Mouse (Mus musculus) forebrain, embryonic 13.5 days (tissue): ENCODE results near the gene Fam172a. TPM values are rescaled to one million over a fixed set of nuclear protein-coding genes. Genes with fewer than 3 reads are reported as not detected.

Experiments used
- ATAC-seq: fragments of 200-750 bp; cut with Nextera tagmentation; 2 replicates; pipeline ENCODE4 v1.8.0; 2017
- H3K27ac ChIP-seq: fragments of 300-500 bp; sonication (generic); 2 replicates; pipeline ENCODE4 v1.5.1; 2015; ENCODE audit warnings: inconsistent platforms, mild to moderate bottlenecking, moderate library complexity
- H3K27me3 ChIP-seq: fragments of 300-500 bp; sonication (generic); 2 replicates; pipeline ENCODE4 v1.6.1; 2015; ENCODE audit warnings: mild to moderate bottlenecking, inconsistent platforms
- H3K36me3 ChIP-seq: fragments of 300-500 bp; sonication (generic); 2 replicates; pipeline ENCODE4 v1.6.1; 2015; ENCODE audit warnings: mild to moderate bottlenecking, inconsistent platforms; ENCODE audit not compliant: poor library complexity, severe bottlenecking
- H3K4me1 ChIP-seq: fragments of 300-500 bp; sonication (generic); 2 replicates; pipeline ENCODE4 v1.6.1; 2015; ENCODE audit warnings: inconsistent platforms
- H3K4me2 ChIP-seq: fragments of 300-500 bp; sonication (generic); 2 replicates; pipeline ENCODE4 v1.6.1; 2015; ENCODE audit warnings: inconsistent platforms, mild to moderate bottlenecking, moderate library complexity
- H3K4me3 ChIP-seq: fragments of 300-500 bp; sonication (generic); 2 replicates; pipeline ENCODE4 v1.5.1; 2015; ENCODE audit warnings: mild to moderate bottlenecking, inconsistent platforms
- H3K9ac ChIP-seq: fragments of 300-500 bp; sonication (generic); 2 replicates; pipeline ENCODE4 v1.6.1; 2015; ENCODE audit warnings: mild to moderate bottlenecking, inconsistent platforms
- H3K9me3 ChIP-seq: fragments of 300-500 bp; sonication (generic); replicated peaks from 2 replicates; pipeline ENCODE4 v1.6.1; 2016; ENCODE audit warnings: inconsistent platforms
- WGBS: fragments of 180-500 bp; shearing (Covaris S2); methylation state at CpG from one replicate; pipeline ENCODE4 v1.1.7; 2015; 5-methylcytosine and 5-hydroxymethylcytosine counted together
- polyA plus RNA-seq: library from polyadenylated mRNA; unstranded; fragments of >200 nt; fragmentation: Nextera tagmentation; extraction: Ambion mirVana; gene quantifications from 2 replicates; pipeline ENCODE4 v1.2.1, GENCODE M21; 2015

Gene Fam172a
- polyA plus RNA-seq, 1 experiment from 2014 or later, result 54.8 TPM

DNA sequence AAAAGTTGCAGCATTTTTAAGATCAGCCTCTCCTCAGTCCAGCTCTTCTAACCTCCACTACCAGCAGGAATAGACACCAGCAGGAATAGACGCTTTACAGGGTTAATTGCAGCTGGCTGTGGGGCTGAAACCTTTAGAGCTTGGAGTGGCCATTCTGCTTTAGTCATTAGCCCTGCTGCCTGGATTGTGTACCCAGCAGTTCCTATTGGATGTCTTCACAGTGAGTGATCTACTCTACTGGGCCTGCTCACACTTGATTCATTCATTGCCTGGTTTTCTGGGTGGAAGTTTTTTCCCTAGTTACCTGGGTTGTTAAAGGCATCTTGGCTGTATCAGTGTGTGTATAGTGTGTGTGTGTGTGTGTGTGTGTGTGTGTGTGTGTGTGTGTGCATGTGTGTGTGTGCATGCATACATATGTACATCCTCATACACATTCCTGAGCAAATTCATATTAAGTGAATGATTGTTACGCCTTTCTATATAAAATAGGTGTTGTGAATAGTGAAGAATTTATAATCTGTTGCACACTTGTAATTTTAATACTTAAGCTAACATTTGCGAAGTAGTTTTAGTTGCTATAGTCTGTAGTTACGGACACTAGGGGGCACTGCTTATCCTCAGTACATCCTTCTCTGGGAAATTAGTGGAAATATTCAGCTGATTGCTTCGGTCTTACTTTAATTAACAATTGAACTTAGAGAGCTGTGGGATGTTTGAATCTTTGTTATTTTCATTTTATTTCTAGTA, 280.4 kb downstream of the Fam172a start:
- H3K36me3 ChIP-seq, result no peaks in the 10 kb centered on the region
- H3K9me3 ChIP-seq, result no peaks in the 10 kb centered on the region
- peak; percentile 83 for ATAC-seq
- no peak overlapping the region for H3K4me3 ChIP-seq
- WGBS, result 18% methylated on average over 5 of the region's 5 CpGs
- peak overlapping the region; percentile 75 for H3K27ac ChIP-seq
- no peak overlapping the region for H3K4me2 ChIP-seq
- no peaks in the 10 kb centered on the region for H3K27me3 ChIP-seq
- peaks cover 13% of the 10 kb centered on the region for H3K4me1 ChIP-seq
- no peak overlapping the region for H3K9ac ChIP-seq

GRCm38 (mm10) chr13:77982852-77983202, 281.0 kb downstream of the Fam172a start:
- 0 out of 2 replicates have a peak overlapping the region, but pooled peaks have one; percentile 31 for H3K27ac ChIP-seq
- no peak overlapping the region for H3K9ac ChIP-seq
- no peaks in the 10 kb centered on the region for H3K9me3 ChIP-seq
- H3K4me1 ChIP-seq, result peaks cover 13% of the 10 kb centered on the region
- H3K27me3 ChIP-seq, result no peaks in the 10 kb centered on the region
- peak; percentile 31 for ATAC-seq
- 0 out of 2 replicates have a peak overlapping the region, but pooled peaks have one; percentile 18 for H3K4me2 ChIP-seq
- no peak overlapping the region for H3K4me3 ChIP-seq
- 41% methylated on average over 2 of the region's 2 CpGs for WGBS
- H3K36me3 ChIP-seq, result no peaks in the 10 kb centered on the region

DNA sequence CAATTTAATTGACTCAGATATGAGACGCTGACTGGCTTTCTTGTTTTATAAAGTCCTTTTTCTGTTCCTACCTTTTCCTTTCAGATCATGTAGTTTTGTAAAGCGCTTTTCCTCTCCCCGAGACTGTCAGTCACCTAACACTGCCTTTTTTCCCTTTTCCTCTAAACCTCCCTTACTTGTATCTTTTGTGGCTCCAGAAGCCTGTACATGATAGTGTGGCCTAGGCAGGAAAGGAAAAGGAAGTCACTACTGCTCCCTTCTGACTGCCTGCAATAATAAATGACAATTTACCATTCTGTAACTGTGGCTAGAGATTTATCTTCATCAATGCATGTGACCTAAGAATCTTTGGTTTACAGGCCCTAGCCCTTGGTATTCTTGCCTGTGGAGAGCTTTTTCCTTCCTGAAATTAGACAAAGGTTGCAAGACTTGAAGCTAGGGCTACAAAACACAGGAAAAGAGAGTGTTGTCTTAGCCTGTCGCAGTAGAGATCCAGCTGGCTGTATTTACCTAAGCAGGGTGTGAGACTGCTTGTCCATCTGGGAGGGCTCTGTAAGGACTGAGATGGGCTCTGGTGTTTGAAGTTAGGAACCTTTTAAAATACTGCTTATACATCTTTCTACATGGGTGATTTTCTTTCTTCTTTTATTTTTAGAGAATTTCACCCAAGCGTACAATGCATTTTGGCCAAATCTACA, 289.5 kb downstream of the Fam172a start:
- H3K36me3 ChIP-seq, result no peaks in the 10 kb centered on the region

DNA sequence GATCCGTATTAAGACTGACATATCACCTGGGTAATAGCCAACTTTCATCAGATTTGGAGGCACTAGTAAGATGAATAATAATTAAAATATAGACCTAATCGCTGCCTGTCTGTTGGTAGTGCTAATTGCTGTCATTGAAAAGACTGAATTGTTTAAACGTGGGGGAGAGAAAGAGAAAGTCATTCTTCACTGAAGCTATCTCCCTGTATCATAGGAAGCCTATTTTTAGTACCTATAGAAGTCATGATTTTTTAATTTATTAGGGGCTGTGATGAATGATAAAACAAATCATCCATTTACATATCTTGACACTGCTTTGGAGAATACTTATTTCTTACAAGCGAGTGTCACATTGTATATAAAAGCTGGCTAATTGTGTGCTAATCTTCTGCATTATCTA, 302.8 kb downstream of the Fam172a start:
- Histone ChIP-seq H3K4me2 (no peak overlapping the region), H3K9me3 (no peaks in the 10 kb centered on the region), H3K27me3 (no peaks in the 10 kb centered on the region), H3K36me3 (no peaks in the 10 kb centered on the region), H3K4me1 (peaks cover 7% of the 10 kb centered on the region), H3K9ac (no peak overlapping the region), H3K4me3 (no peak overlapping the region), H3K27ac (no peak overlapping the region)
- 42% methylated on average over 4 of the region's 4 CpGs for WGBS
- ATAC-seq, result peak; percentile 31; the same call in 1 of the 2 replicates

More for the DNA sequence above, 289.5 kb downstream of the Fam172a start:
- no peaks in the 10 kb centered on the region for H3K9me3 ChIP-seq
- H3K27ac ChIP-seq, result peak overlapping the region; percentile 44; the same call in 1 of the 2 replicates
- 70% methylated on average over 5 of the region's 5 CpGs for WGBS
- no peak overlapping the region for H3K4me2 ChIP-seq
- no peak overlapping the region for H3K4me3 ChIP-seq
- H3K9ac ChIP-seq, result no peak overlapping the region
- ATAC-seq, result peak; percentile 60
- H3K4me1 ChIP-seq, result peaks cover 7% of the 10 kb centered on the region; the same call in 1 of the 2 replicates
- no peaks in the 10 kb centered on the region for H3K27me3 ChIP-seq

GRCm38 (mm10) chr13:78005344-78005743, 303.5 kb downstream of the Fam172a start:
- WGBS, result 2% methylated on average over 3 of the region's 3 CpGs
- Histone ChIP-seq H3K4me3 (no peak overlapping the region), H3K4me2 (no peak overlapping the region)

DNA sequence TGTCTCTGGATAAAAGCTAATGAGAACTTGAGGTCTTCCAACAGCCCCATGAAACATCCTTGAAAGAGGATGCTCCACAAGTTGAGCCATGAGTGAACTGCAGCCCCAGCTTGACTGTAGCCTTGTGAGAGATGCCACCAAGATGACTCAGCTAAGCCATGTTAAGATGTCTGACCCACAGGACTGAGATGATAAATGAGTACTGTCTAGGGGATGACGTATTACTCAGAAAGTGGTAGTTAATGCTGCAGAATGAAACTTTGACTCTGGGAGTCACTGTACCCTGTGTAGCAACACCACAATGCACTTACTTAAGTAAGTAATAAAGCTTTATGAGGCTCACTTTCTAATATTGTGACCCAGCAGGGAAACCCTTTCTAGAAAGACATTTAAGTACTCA, 308.3 kb downstream of the Fam172a start:
- no peaks in the 10 kb centered on the region for H3K9me3 ChIP-seq
- H3K36me3 ChIP-seq, result peaks cover 8% of the 10 kb centered on the region; the same call in 1 of the 2 replicates
- WGBS, result 94% methylated on average over 1 of the region's 1 CpGs
- H3K27me3 ChIP-seq, result no peaks in the 10 kb centered on the region
- H3K4me1 ChIP-seq, result peaks cover 4% of the 10 kb centered on the region
- no peak overlapping the region for H3K9ac ChIP-seq
- no peak overlapping the region for H3K4me3 ChIP-seq
- no peak overlapping the region for H3K27ac ChIP-seq
- ATAC-seq, result no peak
- H3K4me2 ChIP-seq, result no peak overlapping the region

More at GRCm38 (mm10) chr13:78005344-78005743, 303.5 kb downstream of the Fam172a start:
- Histone ChIP-seq H3K9ac (no peak overlapping the region), H3K36me3 (peaks cover 7% of the 10 kb centered on the region; the same call in 1 of the 2 replicates), H3K9me3 (no peaks in the 10 kb centered on the region), H3K4me1 (peaks cover 7% of the 10 kb centered on the region), H3K27ac (peak overlapping the region; percentile 5; the same call in 1 of the 2 replicates), H3K27me3 (no peaks in the 10 kb centered on the region)
- peak; percentile 80; the same call in 1 of the 2 replicates for ATAC-seq

DNA sequence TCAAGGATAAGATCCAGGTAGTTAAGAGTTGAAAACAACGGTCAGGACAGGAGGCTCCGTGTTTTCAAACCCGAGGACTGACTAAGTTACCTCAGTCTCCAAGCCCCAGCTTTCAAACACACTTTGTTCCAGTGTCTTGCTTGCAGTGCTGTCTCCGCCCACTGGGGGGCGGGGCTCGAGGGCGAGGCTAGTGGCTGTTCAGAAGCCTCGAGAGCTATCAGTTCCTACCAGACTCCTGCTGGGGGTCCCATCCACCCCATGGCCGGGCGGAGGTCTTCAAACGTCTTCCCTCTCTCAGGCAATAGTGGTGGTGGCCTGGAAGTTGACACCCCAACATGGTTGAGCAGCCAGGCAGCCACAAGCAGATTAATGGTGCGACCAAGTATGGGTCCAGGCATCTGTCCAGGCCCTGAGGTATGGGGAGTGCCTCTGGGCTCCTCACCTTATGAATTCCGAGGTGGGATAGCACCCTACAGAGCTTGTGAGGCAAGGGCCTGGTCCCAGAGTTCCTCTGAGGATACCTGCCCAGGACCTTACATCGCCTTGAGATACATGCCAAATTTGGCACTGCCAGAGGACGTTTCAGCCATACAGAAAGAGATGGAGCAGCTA, 323.0 kb downstream of the Fam172a start, which contains the start of gene Pou5f2:
TSS of gene Pou5f2 (plus strand) at position 220 of the 612 bp plus-strand sequence.
- no peaks in the 10 kb centered on the region for H3K27me3 ChIP-seq
- no peaks in the 10 kb centered on the region for H3K36me3 ChIP-seq
- H3K9ac ChIP-seq, result no peak within 1 kb of the TSS
- H3K4me3 ChIP-seq, result no peak within 1 kb of the TSS
- no peak within 1 kb of the TSS for H3K27ac ChIP-seq
- H3K9me3 ChIP-seq, result no peaks in the 10 kb centered on the region
- H3K4me2 ChIP-seq, result no peak within 1 kb of the TSS
- WGBS, result 61% methylated on average over 15 of the region's 15 CpGs
- ATAC-seq, result 0 out of 2 replicates have a peak, but pooled peaks have one; percentile 24
- H3K4me1 ChIP-seq, result no peaks in the 10 kb centered on the region

GRCm38 (mm10) chr13:78032821-78033220, 331.0 kb downstream of the Fam172a start:
- no peak for ATAC-seq
- no peaks in the 10 kb centered on the region for H3K9me3 ChIP-seq
- H3K27me3 ChIP-seq, result no peaks in the 10 kb centered on the region
- H3K9ac ChIP-seq, result no peak overlapping the region
- no peaks in the 10 kb centered on the region for H3K4me1 ChIP-seq
- H3K4me3 ChIP-seq, result no peak overlapping the region
- no peak overlapping the region for H3K27ac ChIP-seq
- no peaks in the 10 kb centered on the region for H3K36me3 ChIP-seq
- 41% methylated on average over 1 of the region's 1 CpGs for WGBS
- no peak overlapping the region for H3K4me2 ChIP-seq

GRCm38 (mm10) chr13:78037203-78037602, 335.4 kb downstream of the Fam172a start:
- Histone ChIP-seq H3K27ac (no peak overlapping the region), H3K4me3 (no peak overlapping the region), H3K27me3 (no peaks in the 10 kb centered on the region), H3K4me2 (no peak overlapping the region), H3K9me3 (no peaks in the 10 kb centered on the region), H3K36me3 (no peaks in the 10 kb centered on the region), H3K9ac (no peak overlapping the region), H3K4me1 (no peaks in the 10 kb centered on the region)
- ATAC-seq, result no peak
- 76% methylated on average over 1 of the region's 1 CpGs for WGBS

DNA sequence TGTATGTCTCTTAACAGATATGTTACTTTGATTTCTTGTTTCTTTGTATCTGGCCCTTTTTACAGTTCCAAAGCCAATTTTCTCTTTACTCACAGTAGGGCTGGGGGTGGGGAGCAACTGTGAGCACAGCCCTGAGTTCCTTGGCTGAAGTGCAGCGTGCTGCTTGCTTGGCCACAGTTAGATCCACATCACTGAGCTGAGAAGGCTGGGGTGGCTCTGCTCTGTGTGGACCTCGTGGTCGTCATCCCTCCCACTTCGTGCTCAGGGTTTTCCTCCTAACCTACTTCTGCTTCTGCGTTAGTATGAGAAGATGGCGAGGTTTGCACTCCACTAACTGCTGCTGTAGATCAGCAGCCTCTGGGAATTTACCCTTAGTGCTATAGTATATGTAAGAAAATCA, 341.4 kb downstream of the Fam172a start:
- no peaks in the 10 kb centered on the region for H3K4me1 ChIP-seq
- no peak overlapping the region for H3K27ac ChIP-seq
- ATAC-seq, result no peak
- no peaks in the 10 kb centered on the region for H3K27me3 ChIP-seq
- H3K9ac ChIP-seq, result no peak overlapping the region
- 73% methylated on average over 6 of the region's 6 CpGs for WGBS
- no peaks in the 10 kb centered on the region for H3K36me3 ChIP-seq
- no peak overlapping the region for H3K4me3 ChIP-seq
- no peaks in the 10 kb centered on the region for H3K9me3 ChIP-seq
- H3K4me2 ChIP-seq, result no peak overlapping the region

GRCm38 (mm10) chr13:78045116-78045515, 343.3 kb downstream of the Fam172a start:
- Histone ChIP-seq H3K27me3 (no peaks in the 10 kb centered on the region), H3K4me3 (no peak overlapping the region), H3K9me3 (no peaks in the 10 kb centered on the region), H3K36me3 (no peaks in the 10 kb centered on the region), H3K4me1 (no peaks in the 10 kb centered on the region), H3K9ac (no peak overlapping the region), H3K4me2 (no peak overlapping the region), H3K27ac (no peak overlapping the region)
- no peak for ATAC-seq
- 67% methylated on average over 5 of the region's 5 CpGs for WGBS

GRCm38 (mm10) chr13:78087751-78088150, 385.9 kb downstream of the Fam172a start:
- H3K27ac ChIP-seq, result no peak overlapping the region
- no peak overlapping the region for H3K4me3 ChIP-seq
- H3K9ac ChIP-seq, result no peak overlapping the region
- WGBS, result 81% methylated on average over 4 of the region's 4 CpGs
- H3K36me3 ChIP-seq, result no peaks in the 10 kb centered on the region
- H3K27me3 ChIP-seq, result no peaks in the 10 kb centered on the region
- H3K4me2 ChIP-seq, result no peak overlapping the region
- H3K4me1 ChIP-seq, result peaks cover 4% of the 10 kb centered on the region
- H3K9me3 ChIP-seq, result no peaks in the 10 kb centered on the region
- ATAC-seq, result no peak
